Mouse (Mus musculus): Measurements from ENCODE around the gene Scgn. TPM values are rescaled to one million over a fixed set of nuclear protein-coding genes. Genes with fewer than 3 reads are reported as not detected.

The Scgn gene
- polyA plus RNA-seq, 1 experiment from 2014 or later: not detected

- peaks cover 10% of the 10 kb centered on the region; the same call in 1 of the 2 replicates for H3K27me3 ChIP-seq (replicated peaks)
- 76% methylated on average over 5 of the region's 5 CpGs for WGBS
- no peak overlapping the region for H3K27ac ChIP-seq (ENCODE audit: poor library complexity, severe bottlenecking)
- no peaks in the 10 kb centered on the region for H3K36me3 ChIP-seq
- no peak for ATAC-seq (ENCODE audit: insufficient number of reproducible peaks, low FRiP score)
- H3K4me3 ChIP-seq: no peak overlapping the region
- no peak overlapping the region for H3K9ac ChIP-seq
- H3K9me3 ChIP-seq (replicated peaks): no peaks in the 10 kb centered on the region
- H3K4me1 ChIP-seq (replicated peaks): peaks cover 32% of the 10 kb centered on the region
- H3K4me2 ChIP-seq: no peak overlapping the region
Measured at GRCm38 (mm10) chr13:23911335-23911734, 79.7 kb downstream of the Scgn start.

- H3K4me1 ChIP-seq (replicated peaks): peaks cover 20% of the 10 kb centered on the region
- WGBS: 75% methylated on average over 5 of the region's 5 CpGs
- no peak overlapping the region for H3K4me3 ChIP-seq
- no peak overlapping the region for H3K27ac ChIP-seq (ENCODE audit: poor library complexity, severe bottlenecking)
- no peaks in the 10 kb centered on the region for H3K36me3 ChIP-seq
- ATAC-seq (ENCODE audit: insufficient number of reproducible peaks, low FRiP score): no peak
- H3K9ac ChIP-seq: no peak overlapping the region
- H3K27me3 ChIP-seq (replicated peaks): peaks cover 10% of the 10 kb centered on the region; the same call in 1 of the 2 replicates
- H3K9me3 ChIP-seq (replicated peaks): no peaks in the 10 kb centered on the region
- H3K4me2 ChIP-seq: no peak overlapping the region
Measured at GRCm38 (mm10) chr13:23910121-23910520, 80.9 kb downstream of the Scgn start.

GRCm38 (mm10) chr13:23906906-23907305 lies 84.1 kb downstream of the Scgn start:
- WGBS: 87% methylated on average over 5 of the region's 5 CpGs
- Histone ChIP-seq H3K36me3 (no peaks in the 10 kb centered on the region), H3K27me3 (replicated peaks) (peaks cover 12% of the 10 kb centered on the region), H3K4me2 (no peak overlapping the region), H3K9me3 (replicated peaks) (no peaks in the 10 kb centered on the region), H3K4me1 (replicated peaks) (no peaks in the 10 kb centered on the region), H3K27ac (ENCODE audit: poor library complexity, severe bottlenecking) (no peak overlapping the region), H3K4me3 (no peak overlapping the region), H3K9ac (no peak overlapping the region)
- ATAC-seq (ENCODE audit: insufficient number of reproducible peaks, low FRiP score): no peak

Small RNAs within 50 kb of the gene (microRNA-seq; reads per million reads assigned to microRNA genes)
- gene Gm44344: not detected

Other genes starting within 250 kb of the Scgn start
- gene Hist1h3c, start 245.6 kb downstream of the Scgn start, polyA plus RNA-seq (2016; fragmentation: Nextera tagmentation; extraction: Ambion mirVana): 3.0 and 5.1 TPM in 2 replicates
- 0.88 and 1.4 TPM in 2 replicates for gene Hist1h2bb, start 244.5 kb downstream of the Scgn start, polyA plus RNA-seq (2016; fragmentation: Nextera tagmentation; extraction: Ambion mirVana)
- gene Hist1h2ab, start 240.1 kb downstream of the Scgn start, polyA plus RNA-seq (2016; fragmentation: Nextera tagmentation; extraction: Ambion mirVana): 16.7 and 20.9 TPM in 2 replicates
- gene Hist1h3b, start 238.9 kb downstream of the Scgn start, polyA plus RNA-seq (2016; fragmentation: Nextera tagmentation; extraction: Ambion mirVana): 3.4 and 3.5 TPM in 2 replicates
- gene Hist1h4b, start 234.2 kb downstream of the Scgn start, polyA plus RNA-seq (2016; fragmentation: Nextera tagmentation; extraction: Ambion mirVana): 2.1 and 2.3 TPM in 2 replicates
- not detected in 2 replicates for gene Hist1h4a, start 230.0 kb downstream of the Scgn start, polyA plus RNA-seq (2016; fragmentation: Nextera tagmentation; extraction: Ambion mirVana)
- gene Hist1h3a, start 228.8 kb downstream of the Scgn start, polyA plus RNA-seq (2016; fragmentation: Nextera tagmentation; extraction: Ambion mirVana): 1.7 and 3.5 TPM in 2 replicates
- gene Hist1h1a, start 227.5 kb downstream of the Scgn start, polyA plus RNA-seq (2016; fragmentation: Nextera tagmentation; extraction: Ambion mirVana): 0.54 and 1.4 TPM in 2 replicates
- 0.13 TPM in 1 of 2 replicates, not detected in the other for gene Trim38, start 221.3 kb downstream of the Scgn start, polyA plus RNA-seq (2016; fragmentation: Nextera tagmentation; extraction: Ambion mirVana)
- not detected in 2 replicates for gene Slc17a2, start 184.2 kb downstream of the Scgn start, polyA plus RNA-seq (2016; fragmentation: Nextera tagmentation; extraction: Ambion mirVana)
- gene Slc17a3, start 151.8 kb downstream of the Scgn start, polyA plus RNA-seq (2016; fragmentation: Nextera tagmentation; extraction: Ambion mirVana): not detected in 2 replicates
- gene Slc17a1, start 123.5 kb downstream of the Scgn start, polyA plus RNA-seq (2016; fragmentation: Nextera tagmentation; extraction: Ambion mirVana): not detected in 2 replicates
- not detected in 2 replicates for gene Slc17a4, start 76.2 kb downstream of the Scgn start, polyA plus RNA-seq (2016; fragmentation: Nextera tagmentation; extraction: Ambion mirVana)
- not detected in 2 replicates for gene Hist1h2ba, start 57.1 kb downstream of the Scgn start, polyA plus RNA-seq (2016; fragmentation: Nextera tagmentation; extraction: Ambion mirVana)
- not detected in 2 replicates for gene Hist1h2aa, start 56.8 kb downstream of the Scgn start, polyA plus RNA-seq (2016; fragmentation: Nextera tagmentation; extraction: Ambion mirVana)

Measured in heart, embryonic 12.5 days (tissue).